Mouse (Mus musculus) embryo, embryonic 10.5 days (tissue): ENCODE data around the gene AC192777.2.
"Not testable (repeated sequence)": the region's sequence is repeated elsewhere in the genome, so short reads cannot be mapped to it uniquely, and the experiment has no call there.

Source experiments
- DNase-seq: peaks from one replicate; pipeline ENCODE4 v3.0.0-alpha.2; 2015; ENCODE audit warnings: low spot score

AC192777.2 gene

DNA sequence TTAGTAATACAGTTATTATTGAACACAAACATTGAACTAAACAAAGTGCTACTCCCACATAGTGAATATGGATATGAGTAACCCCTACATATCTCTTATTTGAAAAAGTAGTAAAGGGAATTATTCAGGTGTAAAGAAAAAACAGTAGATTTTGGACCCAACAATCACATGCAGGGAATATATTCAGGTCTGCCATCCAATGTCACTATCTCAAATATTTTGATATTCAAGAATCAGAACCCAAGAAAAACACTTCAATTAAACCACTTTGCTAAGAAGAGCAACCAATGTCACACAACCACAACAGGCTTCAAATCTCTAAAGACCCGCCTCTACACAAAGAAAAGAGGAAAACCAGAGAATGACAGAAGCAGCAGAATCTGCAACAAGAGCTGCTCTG is at the start of gene AC192777.2:
Gene AC192777.2 (plus strand): TSS at position 301 of the 400 bp plus-strand sequence.
- DNase-seq: not testable (repeated sequence)

DNA sequence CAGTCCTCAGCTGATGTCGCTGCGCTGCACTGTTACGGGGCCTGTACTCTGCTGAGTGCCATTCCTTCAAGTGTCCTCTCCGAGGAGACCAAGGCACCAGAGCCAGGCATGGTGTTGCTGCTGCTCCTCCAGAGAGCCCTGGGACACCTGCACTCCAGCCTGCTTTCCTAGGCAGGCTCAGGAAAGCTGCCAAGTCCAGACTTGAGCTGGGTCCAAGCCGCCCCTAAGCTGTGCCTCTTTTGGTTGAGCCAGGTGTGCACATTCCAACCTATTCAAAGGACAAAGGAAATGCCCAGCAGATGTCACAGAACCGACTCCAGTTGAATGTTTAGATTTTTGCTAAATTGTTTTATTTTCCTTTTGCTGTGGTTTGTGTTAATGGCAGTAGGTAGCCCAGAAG is 20.9 kb downstream of the AC192777.2 start:
- DNase-seq: not testable (repeated sequence)

DNA sequence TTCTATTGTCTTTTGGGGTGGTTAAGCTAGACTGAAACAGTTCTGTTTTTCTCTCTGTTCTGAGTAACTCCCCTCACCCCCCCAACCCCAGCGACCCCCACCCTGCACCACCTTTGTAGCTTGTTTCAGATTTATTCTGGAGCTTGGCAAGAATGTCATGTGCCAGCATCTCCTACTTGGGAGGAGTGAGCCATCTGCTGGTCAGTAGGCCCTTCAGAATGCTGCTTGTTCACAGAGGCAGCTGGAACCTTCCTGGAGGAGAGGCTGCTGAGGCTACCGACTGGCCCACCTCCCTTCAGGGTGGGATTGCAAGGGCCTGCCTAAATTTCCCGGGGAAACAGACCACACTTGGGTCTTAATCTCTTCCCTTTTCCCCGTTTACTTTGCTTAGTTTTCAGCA is 21.6 kb downstream of the AC192777.2 start:
- not testable (repeated sequence) for DNase-seq
